Mouse (Mus musculus) myocyte (in vitro differentiated cells): ENCODE results near the gene Slc4a1. TPM values are rescaled to one million over a fixed set of nuclear protein-coding genes. Genes with fewer than 3 reads are reported as not detected.
A peak's percentile ranks its signal among the peaks of the same experiment; 100 is the strongest.

Experiments used
- H3K27me3 ChIP-seq: one replicate; pipeline ENCODE4 v1.6.1; 2011; ENCODE audit not compliant: control insufficient read depth, insufficient read depth, insufficient read length
- H3K36me3 ChIP-seq: one replicate; pipeline ENCODE4 v1.6.1; 2011; ENCODE audit not compliant: control insufficient read depth, insufficient read depth
- H3K4me2 ChIP-seq: one replicate; pipeline ENCODE4 v1.6.1; 2011; ENCODE audit warnings: low read depth, control low read depth
- H3K4me3 ChIP-seq: one replicate; pipeline ENCODE4 v1.5.1; 2011; ENCODE audit warnings: mild to moderate bottlenecking, control low read depth, moderate library complexity
- H3K79me2 ChIP-seq: one replicate; pipeline ENCODE4 v1.6.1; 2011; ENCODE audit not compliant: control insufficient read depth, insufficient read depth
- H3ac ChIP-seq: one replicate; pipeline ENCODE4 v1.6.1; 2011; ENCODE audit not compliant: control insufficient read depth, insufficient read length
- CEBPB ChIP-seq: IDR thresholded peaks from 2 replicates; pipeline ENCODE4 v1.6.1; 2011; ENCODE audit warnings: mild to moderate bottlenecking, moderate library complexity; ENCODE audit not compliant: poor library complexity, insufficient read depth, severe bottlenecking
- E2F4 ChIP-seq: IDR thresholded peaks from one replicate; pipeline ENCODE4 v1.6.1; 2011; ENCODE audit warnings: mild to moderate bottlenecking, control low read depth, moderate library complexity; ENCODE audit not compliant: insufficient read depth
- MAX ChIP-seq: IDR thresholded peaks from one replicate; pipeline ENCODE4 v1.6.1; 2011; ENCODE audit warnings: low read depth, mild to moderate bottlenecking, control low read depth
- MYOD1 ChIP-seq, 3 experiments: IDR thresholded peaks; one replicate each; pipeline ENCODE4 v1.6.1; 2011; ENCODE audit warnings: control low read depth in 2 of 3, low read depth in 2 of 3, mild to moderate bottlenecking in 2 of 3, moderate library complexity in 1 of 3; ENCODE audit not compliant: insufficient read length in 2 of 3, control insufficient read depth in 1 of 3
- MYOG ChIP-seq, 3 experiments: IDR thresholded peaks; one replicate each; pipeline ENCODE4 v1.6.1; 2011; ENCODE audit warnings: control low read depth in 2 of 3, low read depth in 2 of 3, mild to moderate bottlenecking in 2 of 3; ENCODE audit not compliant: insufficient read length in 2 of 3, control insufficient read depth in 1 of 3, insufficient read depth in 1 of 3
- POLR2A ChIP-seq: IDR thresholded peaks from one replicate; pipeline ENCODE4 v1.6.1; 2011; ENCODE audit warnings: low read depth, mild to moderate bottlenecking, control low read depth, moderate library complexity; ENCODE audit not compliant: insufficient read length
- POLR2AphosphoS2 ChIP-seq: IDR thresholded peaks from one replicate; pipeline ENCODE4 v1.6.1; 2011; ENCODE audit warnings: low read depth, control low read depth; ENCODE audit not compliant: insufficient read length
- REST ChIP-seq: IDR thresholded peaks from one replicate; pipeline ENCODE4 v1.6.1; 2011; ENCODE audit warnings: mild to moderate bottlenecking, control low read depth, moderate library complexity; ENCODE audit not compliant: insufficient read depth, insufficient read length
- SRF ChIP-seq: IDR thresholded peaks from one replicate; pipeline ENCODE4 v1.6.1; 2011; ENCODE audit warnings: low read depth; ENCODE audit not compliant: control insufficient read depth, insufficient read length
- TCF12 ChIP-seq: IDR thresholded peaks from one replicate; pipeline ENCODE4 v1.6.1; 2011; ENCODE audit warnings: mild to moderate bottlenecking, control low read depth; ENCODE audit not compliant: poor library complexity, insufficient read depth, severe bottlenecking
- TCF3 ChIP-seq: IDR thresholded peaks from one replicate; pipeline ENCODE4 v1.6.1; 2011; ENCODE audit warnings: low read depth, control low read depth; ENCODE audit not compliant: insufficient read length
- USF1 ChIP-seq: IDR thresholded peaks from one replicate; pipeline ENCODE4 v1.6.1; 2011; ENCODE audit warnings: low read depth, mild to moderate bottlenecking, control low read depth, moderate library complexity
- polyA plus RNA-seq: library from polyadenylated mRNA; unstranded; fragments of >200 nt; fragmentation: generic; extraction: Trizol; gene quantifications from one replicate; pipeline ENCODE4 v1.2.1, GENCODE M21; 2012; ENCODE audit warnings: missing spikeins

Gene Slc4a1
- polyA plus RNA-seq, 1 experiment: not detected

DNA sequence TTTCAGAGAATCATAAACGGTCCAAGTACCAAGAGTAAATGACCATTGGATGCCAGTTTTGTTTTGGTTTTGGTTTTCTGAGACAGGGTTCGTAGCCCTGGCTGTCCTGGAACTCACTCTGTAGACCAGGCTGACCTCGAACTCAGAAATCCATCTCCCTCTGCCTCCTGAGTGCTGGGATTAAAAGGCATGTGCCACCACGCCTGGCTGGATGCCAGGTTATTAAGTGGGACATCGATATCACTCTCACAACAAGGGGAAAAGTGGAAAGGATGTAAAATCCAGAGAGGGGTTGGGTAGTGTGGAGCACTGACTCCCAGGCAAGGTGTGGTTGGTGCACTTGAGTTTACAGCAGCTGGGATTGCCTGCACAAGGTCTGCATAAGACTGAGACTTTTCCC, 14.1 kb upstream of the Slc4a1 start:
- H3ac ChIP-seq: no peak overlapping the region
- no peaks in the 10 kb centered on the region for H3K36me3 ChIP-seq
- TF ChIP-seq E2F4: no peak
- TF ChIP-seq USF1: no peak
- no peak for TF ChIP-seq TCF3
- TF ChIP-seq REST: no peak
- TF ChIP-seq SRF: no peak
- TF ChIP-seq MYOG (IDR thresholded peaks at IDR 0.05; ENCODE audit: control insufficient read depth in 1 of 3, insufficient read depth in 1 of 3, insufficient read length in 2 of 3, low read depth in 2 of 3): no peak
- TF ChIP-seq MAX: no peak
- TF ChIP-seq TCF12: no peak
- no peak for TF ChIP-seq POLR2A
- no peak overlapping the region for H3K4me3 ChIP-seq
- H3K27me3 ChIP-seq: no peaks in the 10 kb centered on the region
- no peak overlapping the region for H3K4me2 ChIP-seq
- no peaks in the 10 kb centered on the region for H3K79me2 ChIP-seq

DNA sequence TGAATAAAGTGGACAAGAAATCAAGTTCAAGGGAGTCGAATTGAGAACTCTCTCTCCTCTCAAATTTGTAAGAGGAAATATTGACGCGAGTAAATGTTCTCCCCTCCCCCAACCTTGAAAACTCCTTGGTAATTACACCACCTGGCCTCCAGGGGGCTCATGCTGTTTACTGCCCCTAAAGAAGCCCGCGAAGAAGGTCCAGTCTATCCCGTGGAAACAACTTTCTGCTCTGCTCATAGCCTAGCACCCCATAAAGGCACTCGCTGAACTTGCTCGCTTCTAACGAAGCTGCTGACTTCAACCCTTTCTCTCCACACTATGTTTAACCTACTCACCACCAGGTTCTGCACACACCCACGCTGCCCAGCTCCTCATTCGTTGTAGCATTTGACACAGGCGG, 11.2 kb upstream of the Slc4a1 start:
- H3K27me3 ChIP-seq: no peaks in the 10 kb centered on the region
- no peak overlapping the region for H3K4me3 ChIP-seq
- H3ac ChIP-seq: no peak overlapping the region
- no peak overlapping the region for H3K4me2 ChIP-seq
- TF ChIP-seq TCF12 (no peak), POLR2A (no peak), CEBPB (no peak)
- H3K36me3 ChIP-seq: no peaks in the 10 kb centered on the region
- no peaks in the 10 kb centered on the region for H3K79me2 ChIP-seq

DNA sequence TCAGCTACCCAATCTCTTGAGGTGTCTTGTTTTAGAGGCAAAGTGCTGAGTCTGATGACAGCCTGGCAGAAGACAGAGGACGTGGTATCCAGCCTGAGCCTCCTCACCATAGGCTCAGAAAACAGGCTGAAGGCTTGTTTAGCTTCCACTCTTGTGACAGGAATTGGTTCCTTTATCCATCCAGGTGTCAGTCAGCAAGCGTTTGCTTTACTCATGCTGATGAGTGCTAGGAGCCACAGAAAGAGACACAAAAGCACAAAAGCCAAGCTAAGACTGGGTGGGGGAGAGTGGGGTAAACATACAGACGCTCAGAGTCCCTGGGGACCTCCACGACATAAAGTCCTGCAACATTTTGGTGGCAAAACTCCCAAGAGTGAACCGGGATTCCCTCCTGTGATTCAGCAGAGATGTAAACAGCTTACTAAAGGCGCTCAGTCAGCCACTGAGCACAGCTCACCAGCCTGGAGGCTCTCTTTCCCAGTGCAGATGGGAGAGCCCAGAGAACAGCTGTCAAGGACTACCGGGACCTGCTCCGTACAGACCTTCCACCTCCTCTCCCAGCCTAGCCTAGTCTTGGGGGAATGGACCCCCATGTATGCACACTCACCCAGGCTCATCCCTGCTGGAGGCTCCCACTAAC, 10.3 kb upstream of the Slc4a1 start:
- Histone ChIP-seq H3K27me3 (no peaks in the 10 kb centered on the region), H3ac (no peak overlapping the region), H3K4me2 (peak overlapping the region; percentile 27), H3K79me2 (no peaks in the 10 kb centered on the region), H3K4me3 (no peak overlapping the region), H3K36me3 (no peaks in the 10 kb centered on the region)
- TF ChIP-seq MYOG (IDR thresholded peaks at IDR 0.05; ENCODE audit: control insufficient read depth in 1 of 3, insufficient read depth in 1 of 3, insufficient read length in 2 of 3, low read depth in 2 of 3) (peak in 1 of 3 experiments; percentile 42), USF1 (no peak), MAX (no peak), E2F4 (no peak), REST (no peak), TCF3 (no peak), SRF (no peak), CEBPB (no peak), TCF12 (no peak), MYOD1 (IDR thresholded peaks at IDR 0.05; ENCODE audit: control insufficient read depth in 1 of 3, insufficient read length in 2 of 3, low read depth in 2 of 3) (peak in 1 of 3 experiments; percentile 15), POLR2AphosphoS2 (no peak), POLR2A (no peak)

DNA sequence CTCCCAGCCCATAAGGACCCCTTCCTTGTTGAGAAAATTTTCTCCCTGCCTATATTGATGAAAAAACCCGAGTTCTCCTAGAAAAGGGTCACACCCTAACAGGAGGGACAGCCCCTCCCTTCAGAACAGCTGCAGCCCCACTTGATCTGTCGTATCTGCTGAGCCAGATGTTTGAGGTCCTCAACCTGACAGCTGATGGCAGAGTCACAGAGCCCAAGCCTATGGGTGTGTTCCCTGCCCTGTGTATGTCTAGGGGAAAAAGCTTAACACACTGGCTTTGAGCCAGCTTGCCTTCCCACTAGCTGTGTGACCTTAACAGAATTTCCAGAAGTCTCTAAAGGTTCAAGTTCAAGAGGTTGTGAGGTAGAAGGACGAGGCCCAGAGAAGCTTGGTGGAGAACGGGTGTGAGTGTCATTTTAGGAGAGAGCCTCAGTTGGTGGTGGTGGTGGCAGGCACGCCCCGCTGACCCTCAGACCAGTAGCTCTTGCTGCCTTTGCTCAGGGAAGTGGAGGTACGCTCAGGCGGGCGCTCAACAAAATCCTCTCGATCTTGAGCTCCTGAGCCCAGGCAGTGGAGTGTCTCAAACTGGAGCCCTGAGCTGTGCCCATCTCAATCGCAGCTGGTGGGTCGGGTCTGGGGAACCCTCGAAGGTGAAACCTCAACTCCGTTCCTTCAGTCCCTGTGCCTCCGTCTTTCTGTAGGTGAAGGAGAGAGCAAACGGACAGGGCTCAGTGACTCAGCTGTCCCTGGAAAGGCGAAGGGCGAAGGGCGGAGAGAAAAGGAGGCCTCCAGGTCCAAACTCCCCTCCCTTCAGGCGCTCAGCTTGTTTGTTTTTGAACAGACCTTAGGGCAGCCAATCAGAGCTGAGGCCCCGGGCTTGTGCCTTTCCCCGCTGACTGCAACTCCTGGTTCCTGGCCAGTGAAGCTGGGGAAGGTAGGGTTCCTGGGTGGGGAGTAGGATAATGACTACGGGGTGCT, 9.5 kb upstream of the Slc4a1 start:
- peak overlapping the region; percentile 55 for H3K4me2 ChIP-seq
- no peaks in the 10 kb centered on the region for H3K79me2 ChIP-seq
- H3K36me3 ChIP-seq: no peaks in the 10 kb centered on the region
- no peaks in the 10 kb centered on the region for H3K27me3 ChIP-seq
- H3ac ChIP-seq: no peak overlapping the region
- TF ChIP-seq MYOD1 (IDR thresholded peaks at IDR 0.05; ENCODE audit: control insufficient read depth in 1 of 3, insufficient read length in 2 of 3, low read depth in 2 of 3): peak; percentile 21 to 93 (median 89)
- no peak for TF ChIP-seq USF1
- no peak for TF ChIP-seq MAX
- peak; percentile 81 for TF ChIP-seq TCF12
- TF ChIP-seq MYOG (IDR thresholded peaks at IDR 0.05; ENCODE audit: control insufficient read depth in 1 of 3, insufficient read depth in 1 of 3, insufficient read length in 2 of 3, low read depth in 2 of 3): peak; percentile 47 to 91 (median 63)
- no peak for TF ChIP-seq POLR2A
- peak; percentile 65 for TF ChIP-seq TCF3
- no peak for TF ChIP-seq POLR2AphosphoS2
- H3K4me3 ChIP-seq: no peak overlapping the region
